Mouse (Mus musculus): ENCODE measurements around the gene Olfr912.

Gene Olfr912

GRCm38 (mm10) chr9:38579878-38580277 is at the start of gene Olfr912:
Gene Olfr912 (plus strand): TSS chr9:38580178.
- no peak for DNase-seq (ENCODE audit: low spot score in 2 of 2)

DNA sequence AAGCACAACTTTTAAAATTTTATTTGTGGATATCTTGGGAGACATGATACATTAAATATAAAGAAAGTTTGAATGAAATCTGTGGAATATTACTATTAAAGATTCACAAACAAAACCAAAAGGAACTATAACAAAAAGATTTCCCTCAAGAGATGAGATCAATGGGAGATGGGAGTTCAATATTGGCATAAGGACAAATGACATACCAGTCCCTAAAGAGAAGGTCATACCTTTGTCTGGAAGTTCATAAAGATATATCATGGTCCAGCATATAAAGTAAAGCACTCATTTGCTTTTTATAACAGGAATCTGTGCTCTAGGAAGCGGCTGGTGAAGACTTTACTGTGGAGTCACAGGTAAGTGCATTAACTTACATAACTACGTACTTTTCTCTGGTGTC is 42.4 kb upstream of the Olfr912 start, which contains the start of gene Olfr910:
Olfr910 (plus strand) TSS at position 301 of the 400 bp plus-strand sequence.
- DNase-seq (ENCODE audit: low spot score in 2 of 2), result no peak

GRCm38 (mm10) chr9:38591056-38591455 is 11.1 kb downstream of the Olfr912 start:
- no peak for DNase-seq (ENCODE audit: low spot score in 2 of 2)

- DNase-seq (ENCODE audit: low spot score in 2 of 2), result no peak
These were observed 12.5 kb downstream of the Olfr912 start, which contains the start of gene Olfr913 for GRCm38 (mm10) chr9:38592459-38592858. Gene Olfr913 (plus strand): TSS chr9:38592759.

- DNase-seq (ENCODE audit: low spot score in 2 of 2), result no peak
These were observed 24.8 kb downstream of the Olfr912 start, which contains the start of gene Olfr914 for GRCm38 (mm10) chr9:38604802-38605201. Gene Olfr914 (plus strand): TSS chr9:38605102.

GRCm38 (mm10) chr9:38632406-38632805 is 52.4 kb downstream of the Olfr912 start:
- no peak for DNase-seq (ENCODE audit: low spot score in 2 of 2)

Measured in heart, adult 9 months (tissue).